Mouse (Mus musculus) neutrophil, adult 65 days (primary cell): ENCODE measurements around the gene Spata16. TPM values are rescaled to one million over a fixed set of nuclear protein-coding genes. Genes with fewer than 3 reads are reported as not detected.

Source experiments
- total RNA-seq: library from RNA; stranded (reverse); gene quantifications from 2 replicates; pipeline ENCODE4 v1.2.4, GENCODE M21; 2023

Gene Spata16
- total RNA-seq: not detected in 2 replicates

DNA sequence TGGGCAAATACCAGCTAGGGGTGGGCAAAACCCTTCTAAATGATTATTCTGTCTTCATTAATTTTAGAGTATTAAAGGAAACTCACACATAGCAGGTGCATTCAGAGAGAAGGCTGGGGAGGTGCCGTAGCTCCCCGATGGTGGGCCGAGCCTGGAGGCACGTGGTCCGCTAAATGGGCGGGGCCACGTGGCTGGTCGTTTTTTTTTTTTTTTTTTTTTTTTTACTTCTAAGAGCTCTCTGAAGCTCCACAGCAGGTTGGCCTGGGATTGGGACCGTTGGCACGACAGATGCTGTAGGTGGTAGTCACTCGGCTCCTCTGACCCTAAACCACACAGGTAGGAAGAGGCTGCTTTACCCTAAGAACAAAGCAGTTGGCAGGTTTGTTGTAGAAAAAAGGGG is at the start of gene Spata16:
Gene Spata16 (plus strand): TSS at position 219 of the 400 bp plus-strand sequence.

